Mouse (Mus musculus): ENCODE data around the gene Slit1. TPM values are rescaled to one million over a fixed set of nuclear protein-coding genes. Genes with fewer than 3 reads are reported as not detected.

Gene Slit1
- polyA plus RNA-seq, 1 experiment from 2014 or later: 0.12 TPM

GRCm38 (mm10) chr19:41615606-41616224 lies 127.8 kb downstream of the Slit1 start:
- Histone ChIP-seq H3K9ac (replicated peaks) (no peak overlapping the region), H3K4me3 (ENCODE audit: low read depth, low read length) (no peak overlapping the region), H3K27ac (ENCODE audit: low read depth) (peak overlapping the region; percentile 64), H3K9me3 (ENCODE audit: low read length) (no peaks in the 10 kb centered on the region), H3K36me3 (replicated peaks; ENCODE audit: insufficient read depth, low read length) (no peaks in the 10 kb centered on the region), H3K4me1 (ENCODE audit: insufficient read depth) (no peaks in the 10 kb centered on the region), H3K27me3 (ENCODE audit: insufficient read depth, low read length) (no peaks in the 10 kb centered on the region), H3K4me2 (ENCODE audit: low read depth, low read length) (no peak overlapping the region)
- ATAC-seq (peak; percentile 72), DNase-seq (peak; percentile 60)
- 0 out of 2 replicates have a peak, but pooled peaks have one; percentile 6 for TF ChIP-seq CTCF (IDR thresholded peaks at IDR 0.05; ENCODE audit: low read depth)
- TF ChIP-seq EP300 (IDR thresholded peaks at IDR 0.05; ENCODE audit: low read depth): no peak
- 55% methylated on average over 11 of the region's 11 CpGs for WGBS (ENCODE audit: insufficient replicate concordance)

- Histone ChIP-seq H3K4me3 (ENCODE audit: low read depth, low read length) (no peak overlapping the region), H3K4me2 (ENCODE audit: low read depth, low read length) (no peak overlapping the region), H3K36me3 (replicated peaks; ENCODE audit: insufficient read depth, low read length) (no peaks in the 10 kb centered on the region), H3K27ac (ENCODE audit: low read depth) (peak overlapping the region; percentile 4; the same call in 1 of the 2 replicates), H3K9me3 (ENCODE audit: low read length) (no peaks in the 10 kb centered on the region), H3K9ac (replicated peaks) (no peak overlapping the region), H3K4me1 (ENCODE audit: insufficient read depth) (no peaks in the 10 kb centered on the region), H3K27me3 (ENCODE audit: insufficient read depth, low read length) (no peaks in the 10 kb centered on the region)
- DNase-seq: no peak
- no peak for TF ChIP-seq CTCF (IDR thresholded peaks at IDR 0.05; ENCODE audit: low read depth)
- no peak for TF ChIP-seq EP300 (IDR thresholded peaks at IDR 0.05; ENCODE audit: low read depth)
- WGBS (ENCODE audit: insufficient replicate concordance): 57% methylated on average over 16 of the region's 16 CpGs
- no peak for ATAC-seq
These were observed 130.0 kb downstream of the Slit1 start for GRCm38 (mm10) chr19:41613325-41614087.

GRCm38 (mm10) chr19:41611683-41612082 lies 131.8 kb downstream of the Slit1 start:
- Histone ChIP-seq H3K27ac (ENCODE audit: low read depth) (no peak overlapping the region), H3K4me2 (ENCODE audit: low read depth, low read length) (no peak overlapping the region), H3K4me1 (ENCODE audit: insufficient read depth) (no peaks in the 10 kb centered on the region), H3K9me3 (ENCODE audit: low read length) (no peaks in the 10 kb centered on the region), H3K27me3 (ENCODE audit: insufficient read depth, low read length) (no peaks in the 10 kb centered on the region), H3K9ac (replicated peaks) (no peak overlapping the region), H3K4me3 (ENCODE audit: low read depth, low read length) (no peak overlapping the region), H3K36me3 (replicated peaks; ENCODE audit: insufficient read depth, low read length) (no peaks in the 10 kb centered on the region)
- DNase-seq (no peak), ATAC-seq (no peak)
- no peak for TF ChIP-seq EP300 (IDR thresholded peaks at IDR 0.05; ENCODE audit: low read depth)
- TF ChIP-seq CTCF (IDR thresholded peaks at IDR 0.05; ENCODE audit: low read depth): no peak
- 58% methylated on average over 6 of the region's 6 CpGs for WGBS (ENCODE audit: insufficient replicate concordance)

- H3K36me3 ChIP-seq (replicated peaks; ENCODE audit: insufficient read depth, low read length): no peaks in the 10 kb centered on the region
- WGBS (ENCODE audit: insufficient replicate concordance): 77% methylated on average over 10 of the region's 10 CpGs
These were observed 137.1 kb downstream of the Slit1 start for GRCm38 (mm10) chr19:41606208-41606987.

GRCm38 (mm10) chr19:41600647-41601046 lies 142.8 kb downstream of the Slit1 start:
- no peak for DNase-seq
- Histone ChIP-seq H3K36me3 (replicated peaks; ENCODE audit: insufficient read depth, low read length) (no peaks in the 10 kb centered on the region), H3K27me3 (ENCODE audit: insufficient read depth, low read length) (no peaks in the 10 kb centered on the region), H3K9ac (replicated peaks) (no peak overlapping the region), H3K4me3 (ENCODE audit: low read depth, low read length) (no peak overlapping the region), H3K4me2 (ENCODE audit: low read depth, low read length) (no peak overlapping the region), H3K9me3 (ENCODE audit: low read length) (no peaks in the 10 kb centered on the region), H3K27ac (ENCODE audit: low read depth) (no peak overlapping the region), H3K4me1 (ENCODE audit: insufficient read depth) (peaks cover 22% of the 10 kb centered on the region)
- ATAC-seq: no peak
- TF ChIP-seq EP300 (IDR thresholded peaks at IDR 0.05; ENCODE audit: low read depth) (no peak), CTCF (IDR thresholded peaks at IDR 0.05; ENCODE audit: low read depth) (no peak)
- 61% methylated on average over 11 of the region's 11 CpGs for WGBS (ENCODE audit: insufficient replicate concordance)

More at GRCm38 (mm10) chr19:41606208-41606987, 137.1 kb downstream of the Slit1 start:
- no peak overlapping the region for H3K27ac ChIP-seq (ENCODE audit: low read depth)
- no peak for TF ChIP-seq EP300 (IDR thresholded peaks at IDR 0.05; ENCODE audit: low read depth)
- TF ChIP-seq CTCF (IDR thresholded peaks at IDR 0.05; ENCODE audit: low read depth): no peak
- no peaks in the 10 kb centered on the region for H3K27me3 ChIP-seq (ENCODE audit: insufficient read depth, low read length)
- no peak overlapping the region for H3K4me3 ChIP-seq (ENCODE audit: low read depth, low read length)
- peak; percentile 62 for ATAC-seq
- 0 out of 2 replicates have a peak overlapping the region, but pooled peaks have one; percentile 4 for H3K9ac ChIP-seq (replicated peaks)
- H3K4me2 ChIP-seq (ENCODE audit: low read depth, low read length): no peak overlapping the region
- DNase-seq: peak; percentile 71
- no peaks in the 10 kb centered on the region for H3K9me3 ChIP-seq (ENCODE audit: low read length)
- peaks cover 3% of the 10 kb centered on the region; the same call in 1 of the 2 replicates for H3K4me1 ChIP-seq (ENCODE audit: insufficient read depth)
